Mouse (Mus musculus): ENCODE measurements around the gene Setd5.

The Setd5 gene

GRCm38 (mm10) chr6:113144764-113145163 lies 67.6 kb downstream of the Setd5 start:
- DNase-seq = no peak

- no peak for DNase-seq
Measured at GRCm38 (mm10) chr6:113145249-113145648, 68.1 kb downstream of the Setd5 start.

GRCm38 (mm10) chr6:113154071-113154470 lies 76.9 kb downstream of the Setd5 start:
- no peak for DNase-seq

GRCm38 (mm10) chr6:113154886-113155285 lies 77.7 kb downstream of the Setd5 start:
- DNase-seq = no peak

GRCm38 (mm10) chr6:113156064-113156463 lies 78.9 kb downstream of the Setd5 start:
- no peak for DNase-seq

GRCm38 (mm10) chr6:113160106-113160505 lies 82.9 kb downstream of the Setd5 start:
- no peak for DNase-seq

- no peak for DNase-seq
Measured at GRCm38 (mm10) chr6:113161982-113162381, 84.8 kb downstream of the Setd5 start.

GRCm38 (mm10) chr6:113163513-113163912 lies 86.3 kb downstream of the Setd5 start:
- no peak for DNase-seq

GRCm38 (mm10) chr6:113166661-113167251 lies 89.6 kb downstream of the Setd5 start:
- peak; percentile 77 to 78 for DNase-seq

GRCm38 (mm10) chr6:113168316-113168975 lies 91.3 kb downstream of the Setd5 start:
- no peak for DNase-seq

- no peak for DNase-seq
Measured at GRCm38 (mm10) chr6:113169852-113170251, 92.7 kb downstream of the Setd5 start.

GRCm38 (mm10) chr6:113170651-113171050 lies 93.5 kb downstream of the Setd5 start:
- no peak for DNase-seq

- DNase-seq = no peak
Measured at GRCm38 (mm10) chr6:113172011-113172410, 94.8 kb downstream of the Setd5 start.

GRCm38 (mm10) chr6:113172568-113172967 lies 95.4 kb downstream of the Setd5 start:
- peak; percentile 40 to 71 for DNase-seq

GRCm38 (mm10) chr6:113175469-113175868 lies 98.3 kb downstream of the Setd5 start:
- DNase-seq = no peak

- DNase-seq = no peak
Measured at GRCm38 (mm10) chr6:113176613-113177012, 99.4 kb downstream of the Setd5 start.

GRCm38 (mm10) chr6:113178286-113179194 lies 101.4 kb downstream of the Setd5 start:
- DNase-seq = no peak

GRCm38 (mm10) chr6:113179195-113179733 lies 102.1 kb downstream of the Setd5 start:
- DNase-seq = no peak

- DNase-seq = peak in 1 of 2 experiments; percentile 29
Measured at GRCm38 (mm10) chr6:113184163-113184562, 107.0 kb downstream of the Setd5 start.

- no peak for DNase-seq
Measured at GRCm38 (mm10) chr6:113184866-113185525, 107.8 kb downstream of the Setd5 start.

- peak; percentile 39 to 43 for DNase-seq
Measured at GRCm38 (mm10) chr6:113193765-113194460, 116.7 kb downstream of the Setd5 start.

- DNase-seq = no peak
Measured at GRCm38 (mm10) chr6:113194517-113194840, 117.3 kb downstream of the Setd5 start.
